In the genomic region with DNA sequence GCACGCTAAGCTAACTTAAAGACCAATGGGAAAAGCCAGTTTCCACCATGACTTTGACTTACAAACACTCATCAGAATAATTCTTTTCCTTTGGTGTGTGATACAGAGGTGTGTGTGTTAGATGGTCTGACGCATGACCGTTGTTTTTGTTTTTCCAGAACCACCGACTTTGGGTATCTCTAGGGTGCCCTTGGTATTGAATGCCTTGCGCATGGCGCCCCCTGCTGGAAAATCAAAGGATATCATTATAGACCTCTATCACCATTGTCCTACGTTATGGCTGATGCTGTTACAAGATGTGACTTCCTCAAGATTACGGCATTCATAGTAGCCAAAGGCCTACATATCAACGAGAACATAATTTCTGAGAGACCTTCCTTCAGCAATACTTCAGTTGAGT, we compare ENCODE assay signal across 9 mouse cellular contexts. TPM values are rescaled to one million over a fixed set of nuclear protein-coding genes. Genes with fewer than 3 reads are reported as not detected.
DNase-seq lines count a peak whose midpoint lies in the region; TF ChIP-seq lines count a peak whose summit lies in the region.
"Had no signal": no experiment of that assay in that cellular context is flagged by ENCODE, and none has a peak within 500 bp of the region (broad histone marks: within the 10 kb centered on the region; RNA-seq: fewer than 3 reads in every experiment).

No protein-coding gene starts in this region.

- no peak for TF ChIP-seq POLR2A in ES-Bruce4 (IDR thresholded peaks at IDR 0.05; ENCODE audit: insufficient read depth, low read length)
- TF ChIP-seq POLR2A in lung, adult 2 months (IDR thresholded peaks at IDR 0.05; ENCODE audit: borderline replicate concordance, extremely low read depth, low read depth, low read length), result no peak

- H3K4me1 ChIP-seq in ES-Bruce4 (ENCODE audit: control insufficient read depth, insufficient read depth, low read length), result no peaks in the 10 kb centered on the region
- H3K4me1 ChIP-seq in lung, adult 2 months (ENCODE audit: control insufficient read depth, insufficient read depth, low read length), result no peaks in the 10 kb centered on the region
- H3K4me1 ChIP-seq: limb, embryonic 12.5 days had no signal

- H3K27ac ChIP-seq in ES-Bruce4 (ENCODE audit: insufficient read depth, low read length), result no peak overlapping the region
- H3K27ac ChIP-seq: limb, embryonic 12.5 days had no signal

- peak; percentile 62 for DNase-seq in gastrocnemius, adult 18-20 months (ENCODE audit: low spot score)
- DNase-seq in gastrocnemius, adult 8-10 months (ENCODE audit: low spot score in 2 of 2), result no peak
- peak; percentile 42 for DNase-seq in c-Kit-positive CD71-negative TER-119-negative erythroid progenitor cells, embryonic 14.5 days (ENCODE audit: low read depth)
- DNase-seq in gastrocnemius, postnatal 10 days, result peak; percentile 78
- DNase-seq in kidney, postnatal 14 days, result peak; percentile 22
- DNase-seq in lung, adult 2 months, result peak; percentile 63
- DNase-seq in spleen, adult 18-20 months, result peak; percentile 29 to 62

- no peak for TF ChIP-seq EP300 in ES-Bruce4 (IDR thresholded peaks at IDR 0.05; ENCODE audit: insufficient read depth, low read depth, low read length)

- H3K27me3 ChIP-seq in ES-Bruce4 (ENCODE audit: control insufficient read depth, insufficient read depth, low read length, poor library complexity, severe bottlenecking), result no peaks in the 10 kb centered on the region
- H3K27me3 ChIP-seq: limb, embryonic 12.5 days had no signal

- H3K4me3 ChIP-seq in ES-Bruce4 (ENCODE audit: low read depth, low read length), result no peak overlapping the region
- H3K4me3 ChIP-seq in lung, adult 2 months (replicated peaks; ENCODE audit: extremely low read depth, low read depth, low read length), result no peak overlapping the region
- H3K4me3 ChIP-seq: limb, embryonic 12.5 days had no signal

- H3K9me3 ChIP-seq in ES-Bruce4 (replicated peaks; ENCODE audit: control insufficient read depth, insufficient read depth, low read length, poor library complexity, severe bottlenecking), result no peaks in the 10 kb centered on the region
- H3K9me3 ChIP-seq: limb, embryonic 12.5 days had no signal

- TF ChIP-seq CTCF in ES-Bruce4 (IDR thresholded peaks at IDR 0.05; ENCODE audit: low read depth, low read length), result peak; percentile 60
- TF ChIP-seq CTCF in lung, adult 2 months (IDR thresholded peaks at IDR 0.05; ENCODE audit: insufficient read depth, low read length), result peak; percentile 76

- H3K9ac ChIP-seq in ES-Bruce4 (ENCODE audit: low read depth, poor library complexity, severe bottlenecking), result no peak overlapping the region
- H3K9ac ChIP-seq: limb, embryonic 12.5 days had no signal

- WGBS in lung, adult 2 months, result 50% methylated on average over 9 of the region's 9 CpGs

- no peaks in the 10 kb centered on the region for H3K36me3 ChIP-seq in ES-Bruce4 (ENCODE audit: control insufficient read depth, insufficient read depth, low read length, poor library complexity, severe bottlenecking)
- H3K36me3 ChIP-seq: limb, embryonic 12.5 days had no signal

RNA-seq across cellular contexts. Expression of a gene that starts 56.1 kb away (rescaled TPM):
- total RNA-seq in gastrocnemius, adult 18-20 months (2021), result 10 to 100 TPM; 20.1 to 21.7 TPM
- 10 to 100 TPM; 17.0 to 24.5 (median 20.0) TPM for total RNA-seq in gastrocnemius, adult 8-10 months (2022)
- polyA plus RNA-seq in ES-Bruce4 (2011; ENCODE audit: insufficient read depth, insufficient read length, low read depth, missing spikeins), result 25.5 and 27.4 TPM in 2 replicates
- 10 to 100 TPM; 13.7 to 17.8 TPM for total RNA-seq in gastrocnemius, postnatal 10 days (2021)
- polyA plus RNA-seq in lung, adult 2 months (2012; rRNA removed), result 16.2 and 19.3 TPM in 2 replicates

Comparison
In these comparisons a context has a peak if more than half of its experiments do, and no peak if none do; other contexts are left out.
1. DNase-seq: peak in gastrocnemius, adult 18-20 months (single experiment), c-Kit-positive CD71-negative TER-119-negative erythroid progenitor cells, embryonic 14.5 days (single experiment), gastrocnemius, postnatal 10 days (single experiment), kidney, postnatal 14 days (single experiment), lung, adult 2 months (single experiment) and spleen, adult 18-20 months (2 of 2); none in gastrocnemius, adult 8-10 months (0 of 2).